Mouse (Mus musculus): Measurements from ENCODE around the gene Heatr5b. TPM values are rescaled to one million over a fixed set of nuclear protein-coding genes. Genes with fewer than 3 reads are reported as not detected.

The Heatr5b gene
- polyA plus RNA-seq, 1 experiment from 2014 or later: 22.9 TPM

GRCm38 (mm10) chr17:78842271-78842928 lies 7.2 kb upstream of the Heatr5b start:
- Histone ChIP-seq H3K4me1 (ENCODE audit: control insufficient read depth in 2 of 2, insufficient read depth in 2 of 2, low read length in 2 of 2) (no peaks in the 10 kb centered on the region), H3K27ac (replicated peaks in 1 of 2; ENCODE audit: control insufficient read depth in 1 of 2, insufficient read depth in 1 of 2, low read depth in 2 of 2, low read length in 2 of 2) (no peak overlapping the region), H3K9ac (ENCODE audit: low read length) (no peak overlapping the region), H3K4me2 (ENCODE audit: low read length) (no peak overlapping the region), H3K27me3 (ENCODE audit: control insufficient read depth, insufficient read depth, low read length) (no peaks in the 10 kb centered on the region), H3K36me3 (ENCODE audit: control insufficient read depth, insufficient read depth, low read length) (peaks cover 94% of the 10 kb centered on the region), H3K4me3 (ENCODE audit: control insufficient read depth in 1 of 2, insufficient read depth in 1 of 2, low read depth in 1 of 2, low read length in 2 of 2) (no peak overlapping the region), H3K9me3 (ENCODE audit: control insufficient read depth, low read length) (no peaks in the 10 kb centered on the region)
- WGBS: 90% methylated on average over 7 of the region's 7 CpGs
- ATAC-seq (ENCODE audit: insufficient number of reproducible peaks, insufficient read depth, low FRiP score, low read depth): no peak

DNA sequence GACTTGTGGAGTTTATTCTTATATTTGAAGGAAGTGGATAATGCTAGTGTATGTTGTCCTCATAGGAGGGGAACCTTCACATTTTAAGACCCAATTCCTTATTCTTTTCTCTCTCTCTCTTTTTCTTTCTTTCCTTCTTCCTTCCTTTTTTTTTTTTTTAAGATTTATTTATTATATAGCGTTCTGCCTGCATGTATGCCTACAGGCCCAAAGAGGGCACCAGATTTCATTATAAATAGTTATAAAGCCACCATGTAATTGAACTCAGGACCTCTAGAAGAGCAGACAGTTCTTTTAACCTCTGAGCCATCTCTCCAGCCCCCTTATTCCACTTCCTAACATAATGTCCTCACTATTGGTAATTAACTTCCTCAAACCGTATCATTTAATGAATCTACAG lies 892 bp upstream of the Heatr5b start:
- no peaks in the 10 kb centered on the region for H3K27me3 ChIP-seq (ENCODE audit: control insufficient read depth, insufficient read depth, low read length)
- peaks cover 39% of the 10 kb centered on the region for H3K36me3 ChIP-seq (ENCODE audit: control insufficient read depth, insufficient read depth, low read length)
- H3K4me2 ChIP-seq (ENCODE audit: low read length): peak overlapping the region; percentile 91

GRCm38 (mm10) chr17:78824346-78824745 lies 10.8 kb downstream of the Heatr5b start:
- Histone ChIP-seq H3K4me3 (ENCODE audit: control insufficient read depth in 1 of 2, insufficient read depth in 1 of 2, low read depth in 1 of 2, low read length in 2 of 2) (no peak overlapping the region), H3K4me2 (ENCODE audit: low read length) (no peak overlapping the region), H3K27ac (replicated peaks in 1 of 2; ENCODE audit: control insufficient read depth in 1 of 2, insufficient read depth in 1 of 2, low read depth in 2 of 2, low read length in 2 of 2) (peak overlapping the region; percentile 42 to 46; a peak in 2 of 4 replicates), H3K9me3 (ENCODE audit: control insufficient read depth, low read length) (no peaks in the 10 kb centered on the region), H3K36me3 (ENCODE audit: control insufficient read depth, insufficient read depth, low read length) (peaks cover 92% of the 10 kb centered on the region), H3K9ac (ENCODE audit: low read length) (peak overlapping the region; percentile 41), H3K27me3 (ENCODE audit: control insufficient read depth, insufficient read depth, low read length) (no peaks in the 10 kb centered on the region), H3K4me1 (ENCODE audit: control insufficient read depth in 2 of 2, insufficient read depth in 2 of 2, low read length in 2 of 2) (peaks cover 2 to 5% of the 10 kb centered on the region in 2 experiments; a peak in 2 of 4 replicates)
- WGBS: 51% methylated on average over 13 of the region's 13 CpGs
- ATAC-seq (ENCODE audit: insufficient number of reproducible peaks, insufficient read depth, low FRiP score, low read depth): no peak

More for the DNA sequence above, 892 bp upstream of the Heatr5b start:
- no peaks in the 10 kb centered on the region for H3K9me3 ChIP-seq (ENCODE audit: control insufficient read depth, low read length)
- ATAC-seq (ENCODE audit: insufficient number of reproducible peaks, insufficient read depth, low FRiP score, low read depth): no peak
- peak overlapping the region; percentile 58 to 86 for H3K27ac ChIP-seq (replicated peaks in 1 of 2; ENCODE audit: control insufficient read depth in 1 of 2, insufficient read depth in 1 of 2, low read depth in 2 of 2, low read length in 2 of 2)
- WGBS: 40% methylated on average over 2 of the region's 2 CpGs
- H3K9ac ChIP-seq (ENCODE audit: low read length): peak overlapping the region; percentile 77
- H3K4me1 ChIP-seq (ENCODE audit: control insufficient read depth in 2 of 2, insufficient read depth in 2 of 2, low read length in 2 of 2): 0 out of 4 replicates have a peak, but pooled peaks cover 0 to 6% of the 10 kb centered on the region in 2 experiments
- H3K4me3 ChIP-seq (ENCODE audit: control insufficient read depth in 1 of 2, insufficient read depth in 1 of 2, low read depth in 1 of 2, low read length in 2 of 2): peak overlapping the region; percentile 54 to 91

- peak overlapping the region in 1 of 2 experiments; percentile 49; a peak in 1 of 4 replicates for H3K27ac ChIP-seq (replicated peaks in 1 of 2; ENCODE audit: control insufficient read depth in 1 of 2, insufficient read depth in 1 of 2, low read depth in 2 of 2, low read length in 2 of 2)
- no peaks in the 10 kb centered on the region for H3K9me3 ChIP-seq (ENCODE audit: control insufficient read depth, low read length)
- H3K4me3 ChIP-seq (ENCODE audit: control insufficient read depth in 1 of 2, insufficient read depth in 1 of 2, low read depth in 1 of 2, low read length in 2 of 2): no peak overlapping the region
- ATAC-seq (ENCODE audit: insufficient number of reproducible peaks, insufficient read depth, low FRiP score, low read depth): no peak
- 89% methylated on average over 3 of the region's 3 CpGs for WGBS
- no peaks in the 10 kb centered on the region for H3K4me1 ChIP-seq (ENCODE audit: control insufficient read depth in 2 of 2, insufficient read depth in 2 of 2, low read length in 2 of 2)
- H3K4me2 ChIP-seq (ENCODE audit: low read length): no peak overlapping the region
- peaks cover 72% of the 10 kb centered on the region for H3K36me3 ChIP-seq (ENCODE audit: control insufficient read depth, insufficient read depth, low read length)
- H3K9ac ChIP-seq (ENCODE audit: low read length): no peak overlapping the region
- no peaks in the 10 kb centered on the region for H3K27me3 ChIP-seq (ENCODE audit: control insufficient read depth, insufficient read depth, low read length)
Measured at GRCm38 (mm10) chr17:78809582-78809981, 25.6 kb downstream of the Heatr5b start.

- Histone ChIP-seq H3K27ac (replicated peaks in 1 of 2; ENCODE audit: control insufficient read depth in 1 of 2, insufficient read depth in 1 of 2, low read depth in 2 of 2, low read length in 2 of 2) (no peak overlapping the region), H3K4me1 (ENCODE audit: control insufficient read depth in 2 of 2, insufficient read depth in 2 of 2, low read length in 2 of 2) (no peaks in the 10 kb centered on the region), H3K9ac (ENCODE audit: low read length) (no peak overlapping the region), H3K27me3 (ENCODE audit: control insufficient read depth, insufficient read depth, low read length) (no peaks in the 10 kb centered on the region), H3K36me3 (ENCODE audit: control insufficient read depth, insufficient read depth, low read length) (peaks cover 72% of the 10 kb centered on the region), H3K9me3 (ENCODE audit: control insufficient read depth, low read length) (no peaks in the 10 kb centered on the region), H3K4me2 (ENCODE audit: low read length) (no peak overlapping the region), H3K4me3 (ENCODE audit: control insufficient read depth in 1 of 2, insufficient read depth in 1 of 2, low read depth in 1 of 2, low read length in 2 of 2) (no peak overlapping the region)
- peak; percentile 26; the same call in 1 of the 2 replicates for ATAC-seq (ENCODE audit: insufficient number of reproducible peaks, insufficient read depth, low FRiP score, low read depth)
Measured at GRCm38 (mm10) chr17:78809019-78809418, 26.1 kb downstream of the Heatr5b start.

DNA sequence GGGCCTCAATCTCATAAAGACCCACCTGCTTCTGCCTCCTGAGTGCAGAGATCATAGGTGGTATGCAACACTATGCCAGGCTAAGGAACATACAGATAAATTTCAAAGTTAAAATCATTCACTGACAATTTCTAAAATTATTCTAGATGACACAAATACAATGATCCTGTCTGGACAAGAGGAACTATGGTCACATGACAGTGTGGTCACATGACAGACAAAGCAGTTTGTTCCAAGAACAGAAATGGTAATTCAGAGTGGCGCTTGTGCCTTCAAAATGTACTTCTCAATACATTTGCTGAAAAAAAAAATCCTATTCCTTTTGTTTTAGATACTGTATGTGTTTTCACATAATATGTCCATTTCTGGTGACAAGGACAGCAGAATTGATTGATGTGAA lies 37.9 kb downstream of the Heatr5b start:
- WGBS: 90% methylated on average over 1 of the region's 1 CpGs
- peaks cover 86% of the 10 kb centered on the region for H3K36me3 ChIP-seq (ENCODE audit: control insufficient read depth, insufficient read depth, low read length)
- H3K9ac ChIP-seq (ENCODE audit: low read length): no peak overlapping the region
- H3K9me3 ChIP-seq (ENCODE audit: control insufficient read depth, low read length): no peaks in the 10 kb centered on the region
- H3K27me3 ChIP-seq (ENCODE audit: control insufficient read depth, insufficient read depth, low read length): no peaks in the 10 kb centered on the region
- H3K4me2 ChIP-seq (ENCODE audit: low read length): no peak overlapping the region
- H3K4me1 ChIP-seq (ENCODE audit: control insufficient read depth in 2 of 2, insufficient read depth in 2 of 2, low read length in 2 of 2): peaks cover 5 to 11% of the 10 kb centered on the region in 2 experiments
- H3K27ac ChIP-seq (replicated peaks in 1 of 2; ENCODE audit: control insufficient read depth in 1 of 2, insufficient read depth in 1 of 2, low read depth in 2 of 2, low read length in 2 of 2): no peak overlapping the region
- H3K4me3 ChIP-seq (ENCODE audit: control insufficient read depth in 1 of 2, insufficient read depth in 1 of 2, low read depth in 1 of 2, low read length in 2 of 2): no peak overlapping the region
- no peak for ATAC-seq (ENCODE audit: insufficient number of reproducible peaks, insufficient read depth, low FRiP score, low read depth)

- no peak for ATAC-seq (ENCODE audit: insufficient number of reproducible peaks, insufficient read depth, low FRiP score, low read depth)
- Histone ChIP-seq H3K4me1 (ENCODE audit: control insufficient read depth in 2 of 2, insufficient read depth in 2 of 2, low read length in 2 of 2) (peaks cover 11 to 20% of the 10 kb centered on the region in 2 experiments), H3K4me3 (ENCODE audit: control insufficient read depth in 1 of 2, insufficient read depth in 1 of 2, low read depth in 1 of 2, low read length in 2 of 2) (no peak overlapping the region), H3K27ac (replicated peaks in 1 of 2; ENCODE audit: control insufficient read depth in 1 of 2, insufficient read depth in 1 of 2, low read depth in 2 of 2, low read length in 2 of 2) (no peak overlapping the region), H3K9me3 (ENCODE audit: control insufficient read depth, low read length) (no peaks in the 10 kb centered on the region), H3K9ac (ENCODE audit: low read length) (no peak overlapping the region), H3K27me3 (ENCODE audit: control insufficient read depth, insufficient read depth, low read length) (no peaks in the 10 kb centered on the region), H3K36me3 (ENCODE audit: control insufficient read depth, insufficient read depth, low read length) (peaks cover 60% of the 10 kb centered on the region), H3K4me2 (ENCODE audit: low read length) (no peak overlapping the region)
- 75% methylated on average over 5 of the region's 5 CpGs for WGBS
Measured at GRCm38 (mm10) chr17:78794390-78794789, 40.8 kb downstream of the Heatr5b start.

DNA sequence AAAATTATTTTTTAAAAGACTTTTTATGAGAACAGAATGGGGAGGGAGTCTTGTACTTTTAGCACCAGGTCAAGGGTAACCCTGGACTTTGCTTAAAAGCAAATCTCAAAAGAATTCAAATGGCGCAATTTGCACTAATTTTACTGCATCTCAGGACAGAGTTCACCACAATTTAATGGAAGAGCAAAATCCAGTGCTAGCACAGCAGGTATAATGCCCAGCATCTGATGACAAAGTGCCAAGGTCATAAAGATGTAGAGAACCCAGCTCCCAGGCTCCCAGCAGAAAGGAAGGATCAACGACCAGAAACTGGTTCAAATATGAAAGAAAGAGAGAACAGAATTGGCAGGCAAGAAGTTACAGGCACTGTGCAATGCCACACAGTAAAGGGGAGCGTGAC lies 43.0 kb downstream of the Heatr5b start:
- Histone ChIP-seq H3K9me3 (ENCODE audit: control insufficient read depth, low read length) (no peaks in the 10 kb centered on the region), H3K4me2 (ENCODE audit: low read length) (peak overlapping the region; percentile 22; the same call in 1 of the 2 replicates), H3K36me3 (ENCODE audit: control insufficient read depth, insufficient read depth, low read length) (peaks cover 45% of the 10 kb centered on the region), H3K4me1 (ENCODE audit: control insufficient read depth in 2 of 2, insufficient read depth in 2 of 2, low read length in 2 of 2) (peaks cover 11 to 20% of the 10 kb centered on the region in 2 experiments), H3K4me3 (ENCODE audit: control insufficient read depth in 1 of 2, insufficient read depth in 1 of 2, low read depth in 1 of 2, low read length in 2 of 2) (no peak overlapping the region), H3K27ac (replicated peaks in 1 of 2; ENCODE audit: control insufficient read depth in 1 of 2, insufficient read depth in 1 of 2, low read depth in 2 of 2, low read length in 2 of 2) (peak overlapping the region; percentile 95 to 100), H3K9ac (ENCODE audit: low read length) (peak overlapping the region; percentile 47), H3K27me3 (ENCODE audit: control insufficient read depth, insufficient read depth, low read length) (no peaks in the 10 kb centered on the region)
- whole genome bisulfite sequencing: 58% methylated on average over 3 of the region's 3 CpGs
- no peak for ATAC-seq (ENCODE audit: insufficient number of reproducible peaks, insufficient read depth, low FRiP score, low read depth)
